Mouse (Mus musculus): ENCODE measurements around the gene Zfp618.
A peak's percentile ranks its signal among the peaks of the same experiment; 100 is the strongest.

The Zfp618 gene

GRCm38 (mm10) chr4:63031240-63031639 is 65.9 kb downstream of the Zfp618 start:
- DNase-seq (ENCODE audit: low read depth, low spot score) = no peak

GRCm38 (mm10) chr4:63032581-63033006 is 67.2 kb downstream of the Zfp618 start:
- no peak for DNase-seq (ENCODE audit: low read depth, low spot score)

- DNase-seq (ENCODE audit: low read depth, low spot score) = peak; percentile 93
These were observed 68.4 kb downstream of the Zfp618 start for GRCm38 (mm10) chr4:63033724-63034123.

- DNase-seq (ENCODE audit: low read depth, low spot score) = no peak
These were observed 70.6 kb downstream of the Zfp618 start for GRCm38 (mm10) chr4:63035991-63036390.

GRCm38 (mm10) chr4:63036790-63037189 is 71.4 kb downstream of the Zfp618 start:
- DNase-seq (ENCODE audit: low read depth, low spot score) = no peak

- DNase-seq (ENCODE audit: low read depth, low spot score) = no peak
These were observed 72.2 kb downstream of the Zfp618 start for GRCm38 (mm10) chr4:63037555-63037954.

- no peak for DNase-seq (ENCODE audit: low read depth, low spot score)
These were observed 72.9 kb downstream of the Zfp618 start for GRCm38 (mm10) chr4:63038265-63038664.

- DNase-seq (ENCODE audit: low read depth, low spot score) = no peak
These were observed 73.6 kb downstream of the Zfp618 start for GRCm38 (mm10) chr4:63038937-63039336.

- no peak for DNase-seq (ENCODE audit: low read depth, low spot score)
These were observed 83.2 kb downstream of the Zfp618 start for GRCm38 (mm10) chr4:63048606-63049005.

- no peak for DNase-seq (ENCODE audit: low read depth, low spot score)
These were observed 84.4 kb downstream of the Zfp618 start for GRCm38 (mm10) chr4:63049596-63050318.

- no peak for DNase-seq (ENCODE audit: low read depth, low spot score)
These were observed 84.9 kb downstream of the Zfp618 start for GRCm38 (mm10) chr4:63050319-63050676.

- DNase-seq (ENCODE audit: low read depth, low spot score) = no peak
These were observed 85.6 kb downstream of the Zfp618 start for GRCm38 (mm10) chr4:63050949-63051348.

GRCm38 (mm10) chr4:63051940-63052661 is 86.7 kb downstream of the Zfp618 start:
- DNase-seq (ENCODE audit: low read depth, low spot score) = no peak

GRCm38 (mm10) chr4:63052662-63053033 is 87.3 kb downstream of the Zfp618 start:
- no peak for DNase-seq (ENCODE audit: low read depth, low spot score)

GRCm38 (mm10) chr4:63055216-63055745 is 89.9 kb downstream of the Zfp618 start:
- no peak for DNase-seq (ENCODE audit: low read depth, low spot score)

- DNase-seq (ENCODE audit: low read depth, low spot score) = peak; percentile 50
These were observed 91.5 kb downstream of the Zfp618 start for GRCm38 (mm10) chr4:63056641-63057415.

GRCm38 (mm10) chr4:63057581-63057980 is 92.2 kb downstream of the Zfp618 start:
- DNase-seq (ENCODE audit: low read depth, low spot score) = no peak

- DNase-seq (ENCODE audit: low read depth, low spot score) = no peak
These were observed 93.3 kb downstream of the Zfp618 start for GRCm38 (mm10) chr4:63058686-63059085.

- DNase-seq (ENCODE audit: low read depth, low spot score) = no peak
These were observed 95.0 kb downstream of the Zfp618 start for GRCm38 (mm10) chr4:63060358-63060757.

- DNase-seq (ENCODE audit: low read depth, low spot score) = no peak
These were observed 96.0 kb downstream of the Zfp618 start for GRCm38 (mm10) chr4:63061411-63061810.

GRCm38 (mm10) chr4:63063360-63063759 is 98.0 kb downstream of the Zfp618 start:
- DNase-seq (ENCODE audit: low read depth, low spot score) = no peak

GRCm38 (mm10) chr4:63064911-63065310 is 99.5 kb downstream of the Zfp618 start:
- DNase-seq (ENCODE audit: low read depth, low spot score) = no peak

All from R1 (cell line).